ENCODE assay signal across 29 mouse cellular contexts in the genomic region with DNA sequence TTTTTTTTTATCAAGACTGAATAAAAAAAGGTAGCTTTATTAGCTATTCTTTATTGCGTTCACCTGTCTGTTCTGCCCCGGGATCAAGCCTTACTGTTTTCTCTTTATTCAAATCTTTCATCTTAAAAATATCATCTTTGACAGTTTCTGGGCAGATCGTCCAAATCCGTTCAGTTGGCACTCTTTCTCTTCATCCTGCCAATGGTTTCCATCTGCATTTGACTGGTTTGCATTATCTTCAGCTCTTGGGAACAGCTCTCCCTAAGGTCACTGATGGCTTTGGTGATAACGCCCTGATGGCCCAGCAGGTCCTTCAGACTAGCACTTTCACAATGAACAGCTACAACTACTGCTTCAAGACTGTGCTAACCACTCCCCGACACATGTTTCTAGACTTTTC. TPM values are rescaled to one million over a fixed set of nuclear protein-coding genes. Genes with fewer than 3 reads are reported as not detected.
"Had no signal": no experiment of that assay in that cellular context is flagged by ENCODE, and none has a peak within 500 bp of the region (broad histone marks: within the 10 kb centered on the region; RNA-seq: fewer than 3 reads in every experiment).

No protein-coding gene starts in this region.

- DNase-seq: gastrocnemius, postnatal 14 days; gastrocnemius, postnatal 36 days; heart, adult 18-20 months; heart, postnatal 14 days; heart, postnatal 36 days; kidney, adult 18-20 months; kidney, adult 8-10 months; kidney, postnatal 10 days; kidney, postnatal 25 days; kidney, postnatal 4 days; liver; liver, embryonic 13.5 days; liver, postnatal 0 days had no signal

- H3K27ac ChIP-seq: heart, embryonic 13.5 days; heart, embryonic 15.5 days; hindbrain, embryonic 12.5 days; hindbrain, embryonic 14.5 days; intestine, embryonic 15.5 days; left cerebral cortex, adult 2 months; limb, embryonic 10.5 days; limb, embryonic 12.5 days; liver, embryonic 13.5 days; liver, embryonic 15.5 days had no signal

- H3K36me3 ChIP-seq: heart, embryonic 13.5 days; heart, embryonic 15.5 days; hindbrain, embryonic 12.5 days; intestine, embryonic 15.5 days; limb, embryonic 10.5 days; limb, embryonic 12.5 days; liver, embryonic 13.5 days; liver, embryonic 15.5 days had no signal

- H3K9me3 ChIP-seq: heart, embryonic 13.5 days; heart, embryonic 15.5 days; hindbrain, embryonic 12.5 days; intestine, embryonic 15.5 days; limb, embryonic 10.5 days; limb, embryonic 12.5 days; liver, embryonic 13.5 days; liver, embryonic 15.5 days had no signal

- H3K9ac ChIP-seq: heart, embryonic 13.5 days; heart, embryonic 15.5 days; hindbrain, embryonic 12.5 days; hindbrain, embryonic 14.5 days; intestine, embryonic 15.5 days; limb, embryonic 12.5 days; liver, embryonic 13.5 days; liver, embryonic 15.5 days; liver, postnatal 0 days had no signal

- H3K4me2 ChIP-seq: heart, embryonic 11.5 days; heart, embryonic 13.5 days; heart, embryonic 15.5 days; hindbrain, embryonic 12.5 days; hindbrain, embryonic 14.5 days; intestine, embryonic 15.5 days; limb, embryonic 12.5 days; liver, embryonic 11.5 days; liver, embryonic 13.5 days; liver, embryonic 15.5 days had no signal

- H3K4me3 ChIP-seq: heart, embryonic 13.5 days; heart, embryonic 15.5 days; hindbrain, embryonic 12.5 days; intestine, embryonic 15.5 days; layer of hippocampus, adult 2 months; left cerebral cortex, adult 2 months; limb, embryonic 10.5 days; limb, embryonic 12.5 days; liver, embryonic 13.5 days; liver, embryonic 15.5 days had no signal

- H3K27me3 ChIP-seq: heart, embryonic 13.5 days; heart, embryonic 15.5 days; hindbrain, embryonic 12.5 days; intestine, embryonic 15.5 days; limb, embryonic 12.5 days; liver, embryonic 13.5 days; liver, embryonic 15.5 days had no signal

- H3K4me1 ChIP-seq: heart, embryonic 13.5 days; heart, embryonic 15.5 days; intestine, embryonic 15.5 days; limb, embryonic 10.5 days; limb, embryonic 12.5 days; liver, embryonic 13.5 days; liver, embryonic 15.5 days had no signal

- ATAC-seq: hindbrain, embryonic 16.5 days; inflammation-experienced regulatory T-cells, adult 6 months; intestine, embryonic 15.5 days; intestine, postnatal 0 days; liver, postnatal 0 days had no signal

RNA-seq across cellular contexts. Expression of a gene that starts 35.1 kb away (rescaled TPM):
- total RNA-seq: hematopoietic stem cell, adult 5-6 weeks had no signal
- polyA plus RNA-seq: liver, postnatal 0 days had no signal
